Mouse (Mus musculus) MN1 (cell line): ENCODE data around the gene Rnf215.
"Not testable (repeated sequence)": the region's sequence is repeated elsewhere in the genome, so short reads cannot be mapped to it uniquely, and the experiment has no call there.

Source experiments
- DNase-seq: peaks from one replicate; pipeline ENCODE4 v3.0.0-alpha.2; 2016; ENCODE audit warnings: low spot score

The Rnf215 gene

GRCm38 (mm10) chr11:4113970-4114369 is 21.0 kb upstream of the Rnf215 start:
- DNase-seq = no peak

- not testable (repeated sequence) for DNase-seq
Measured at GRCm38 (mm10) chr11:4114541-4114940, 20.5 kb upstream of the Rnf215 start.

GRCm38 (mm10) chr11:4115407-4115806 is 19.6 kb upstream of the Rnf215 start:
- DNase-seq = no peak

- peak; percentile 51 for DNase-seq
Measured at GRCm38 (mm10) chr11:4116458-4117141, 18.4 kb upstream of the Rnf215 start.

GRCm38 (mm10) chr11:4117372-4118071 is 17.5 kb upstream of the Rnf215 start:
- peak; percentile 50 for DNase-seq

- DNase-seq = peak; percentile 67
Measured at GRCm38 (mm10) chr11:4118081-4118921, 16.7 kb upstream of the Rnf215 start.

- DNase-seq = no peak
Measured at GRCm38 (mm10) chr11:4119635-4120034, 15.4 kb upstream of the Rnf215 start.

- DNase-seq = no peak
Measured at GRCm38 (mm10) chr11:4121691-4122090, 13.3 kb upstream of the Rnf215 start.

GRCm38 (mm10) chr11:4122226-4122625 is 12.8 kb upstream of the Rnf215 start:
- DNase-seq = no peak

GRCm38 (mm10) chr11:4122742-4123579 is 12.0 kb upstream of the Rnf215 start, which contains the start of gene Sec14l2:
Sec14l2 (minus strand) TSS chr11:4123415.
- no peak for DNase-seq

GRCm38 (mm10) chr11:4123922-4124321 is 11.1 kb upstream of the Rnf215 start:
- DNase-seq = peak; percentile 46

- DNase-seq = no peak
Measured at GRCm38 (mm10) chr11:4127059-4127458, 7.9 kb upstream of the Rnf215 start.

- DNase-seq = not testable (repeated sequence)
Measured at GRCm38 (mm10) chr11:4128461-4128860, 6.5 kb upstream of the Rnf215 start.

GRCm38 (mm10) chr11:4133450-4133849 is 1.6 kb upstream of the Rnf215 start:
- peak; percentile 39 for DNase-seq

GRCm38 (mm10) chr11:4134400-4134799 is 602 bp upstream of the Rnf215 start:
- no peak for DNase-seq

- no peak for DNase-seq
Measured at GRCm38 (mm10) chr11:4138964-4139363, 4.0 kb downstream of the Rnf215 start.

- no peak for DNase-seq
Measured at GRCm38 (mm10) chr11:4141505-4141904, 6.5 kb downstream of the Rnf215 start.

- no peak for DNase-seq
Measured at GRCm38 (mm10) chr11:4142352-4142751, 7.3 kb downstream of the Rnf215 start.

- DNase-seq = no peak
Measured at GRCm38 (mm10) chr11:4143281-4144062, 8.5 kb downstream of the Rnf215 start.

- no peak for DNase-seq
Measured at GRCm38 (mm10) chr11:4146381-4146780, 11.4 kb downstream of the Rnf215 start.

GRCm38 (mm10) chr11:4147098-4147497 is 12.1 kb downstream of the Rnf215 start:
- no peak for DNase-seq
